Mouse (Mus musculus) hindbrain, embryonic 15.5 days (tissue): ENCODE measurements at regions not wholly inside any gene's neighbourhood (a gene's known extent, or its start where the extent isn't known, plus 50 kb on each side); places are given as distances from the start of the nearest gene placed in this dataset. TPM values are rescaled to one million over a fixed set of nuclear protein-coding genes. Genes with fewer than 3 reads are reported as not detected.

Experiments used
- ATAC-seq: fragments of 200-750 bp; cut with Nextera tagmentation; 2 replicates; pipeline ENCODE4 v1.8.0; 2017; ENCODE audit warnings: low read depth, moderate number of reproducible peaks, moderate TSS enrichment; ENCODE audit not compliant: low FRiP score
- H3K27ac ChIP-seq: fragments of 300-500 bp; sonication (generic); replicated peaks from 2 replicates; pipeline ENCODE4 v1.5.1; 2015; ENCODE audit warnings: mild to moderate bottlenecking, inconsistent platforms
- H3K27me3 ChIP-seq: fragments of 300-500 bp; sonication (generic); 2 replicates; pipeline ENCODE4 v1.6.1; 2015; ENCODE audit warnings: control low read depth, inconsistent platforms
- H3K36me3 ChIP-seq: fragments of 300-500 bp; sonication (generic); 2 replicates; pipeline ENCODE4 v1.6.1; 2015; ENCODE audit warnings: control low read depth, inconsistent platforms
- H3K4me1 ChIP-seq: fragments of 300-500 bp; sonication (generic); replicated peaks from 2 replicates; pipeline ENCODE4 v1.6.1; 2015; ENCODE audit warnings: control low read depth, inconsistent platforms
- H3K4me2 ChIP-seq: fragments of 300-500 bp; sonication (generic); 2 replicates; pipeline ENCODE4 v1.6.1; 2015; ENCODE audit warnings: moderate library complexity, mild to moderate bottlenecking, inconsistent platforms
- H3K4me3 ChIP-seq: fragments of 300-500 bp; sonication (generic); 2 replicates; pipeline ENCODE4 v1.5.1; 2015; ENCODE audit warnings: mild to moderate bottlenecking, inconsistent platforms
- H3K9ac ChIP-seq: fragments of 300-500 bp; sonication (generic); 2 replicates; pipeline ENCODE4 v1.6.1; 2015; ENCODE audit warnings: inconsistent platforms
- H3K9me3 ChIP-seq: fragments of 300-500 bp; sonication (generic); 2 replicates; pipeline ENCODE4 v1.6.1; 2016; ENCODE audit warnings: control low read depth, inconsistent platforms
- WGBS: fragments of 180-500 bp; shearing (Covaris S2); methylation state at CpG from one replicate; pipeline ENCODE4 v1.1.7; 2015; 5-methylcytosine and 5-hydroxymethylcytosine counted together
- microRNA-seq: library from miRNA; unstranded; fragments of <30 nt; microRNA quantifications from one replicate; pipeline ENCODE4, GENCODE M21; 2016

- no peak for ATAC-seq
- WGBS: 72% methylated on average over 7 of the region's 7 CpGs
Measured at GRCm38 (mm10) chr16:55379996-55380395, 82.2 kb upstream of the Zpld1 start.

GRCm38 (mm10) chr16:55379189-55379588 is 81.4 kb upstream of the Zpld1 start:
- Histone ChIP-seq H3K9ac (no peak overlapping the region), H3K9me3 (no peaks in the 10 kb centered on the region), H3K27ac (no peak overlapping the region), H3K4me3 (no peak overlapping the region), H3K36me3 (no peaks in the 10 kb centered on the region), H3K4me2 (no peak overlapping the region), H3K27me3 (no peaks in the 10 kb centered on the region), H3K4me1 (no peaks in the 10 kb centered on the region)
- ATAC-seq: no peak

More at GRCm38 (mm10) chr16:55379996-55380395, 82.2 kb upstream of the Zpld1 start:
- Histone ChIP-seq H3K27me3 (no peaks in the 10 kb centered on the region), H3K27ac (no peak overlapping the region), H3K4me1 (no peaks in the 10 kb centered on the region), H3K9me3 (no peaks in the 10 kb centered on the region), H3K36me3 (no peaks in the 10 kb centered on the region), H3K4me3 (no peak overlapping the region), H3K9ac (no peak overlapping the region), H3K4me2 (no peak overlapping the region)

GRCm38 (mm10) chr16:55378701-55379100 is 80.9 kb upstream of the Zpld1 start:
- Histone ChIP-seq H3K36me3 (no peaks in the 10 kb centered on the region), H3K4me1 (no peaks in the 10 kb centered on the region), H3K4me2 (no peak overlapping the region), H3K4me3 (no peak overlapping the region), H3K9me3 (no peaks in the 10 kb centered on the region), H3K9ac (no peak overlapping the region), H3K27ac (no peak overlapping the region), H3K27me3 (no peaks in the 10 kb centered on the region)
- ATAC-seq: no peak
- WGBS: 77% methylated on average over 3 of the region's 3 CpGs

- no peaks in the 10 kb centered on the region for H3K4me1 ChIP-seq
- H3K36me3 ChIP-seq: no peaks in the 10 kb centered on the region
- WGBS: 90% methylated on average over 3 of the region's 3 CpGs
- H3K27ac ChIP-seq: no peak overlapping the region
- H3K4me3 ChIP-seq: no peak overlapping the region
- no peak for ATAC-seq
- H3K4me2 ChIP-seq: no peak overlapping the region
- H3K27me3 ChIP-seq: no peaks in the 10 kb centered on the region
- H3K9ac ChIP-seq: no peak overlapping the region
- H3K9me3 ChIP-seq: no peaks in the 10 kb centered on the region
Measured at GRCm38 (mm10) chr16:55375922-55376321, 78.1 kb upstream of the Zpld1 start.

- no peaks in the 10 kb centered on the region for H3K36me3 ChIP-seq
- no peaks in the 10 kb centered on the region for H3K4me1 ChIP-seq
- H3K9me3 ChIP-seq: no peaks in the 10 kb centered on the region
- H3K4me2 ChIP-seq: no peak overlapping the region
- no peak overlapping the region for H3K27ac ChIP-seq
- 62% methylated on average over 4 of the region's 4 CpGs for WGBS
- no peaks in the 10 kb centered on the region for H3K27me3 ChIP-seq
- no peak overlapping the region for H3K4me3 ChIP-seq
- no peak for ATAC-seq
- H3K9ac ChIP-seq: no peak overlapping the region
Measured at GRCm38 (mm10) chr16:55357686-55358085, 59.9 kb upstream of the Zpld1 start.

- 76% methylated on average over 3 of the region's 3 CpGs for WGBS
- no peak overlapping the region for H3K9ac ChIP-seq
- H3K36me3 ChIP-seq: no peaks in the 10 kb centered on the region
- no peaks in the 10 kb centered on the region for H3K9me3 ChIP-seq
- H3K4me2 ChIP-seq: no peak overlapping the region
- no peak overlapping the region for H3K27ac ChIP-seq
- H3K4me3 ChIP-seq: no peak overlapping the region
- no peaks in the 10 kb centered on the region for H3K27me3 ChIP-seq
- H3K4me1 ChIP-seq: no peaks in the 10 kb centered on the region
- ATAC-seq: no peak
Measured at GRCm38 (mm10) chr16:55356097-55356496, 58.3 kb upstream of the Zpld1 start.

Small RNAs in the stretch of these regions (microRNA-seq; reads per million reads assigned to microRNA genes)
- not detected for gene Mir5118
